Mouse (Mus musculus): ENCODE measurements around the gene Tmem50a.
"Not testable (repeated sequence)": the region's sequence is repeated elsewhere in the genome, so short reads cannot be mapped to it uniquely, and the experiment has no call there.

Tmem50a gene

GRCm38 (mm10) chr4:134924019-134924741, 9.4 kb upstream of the Tmem50a start:
- intact Hi-C loops (cut with DNase I): no loop called here

DNA sequence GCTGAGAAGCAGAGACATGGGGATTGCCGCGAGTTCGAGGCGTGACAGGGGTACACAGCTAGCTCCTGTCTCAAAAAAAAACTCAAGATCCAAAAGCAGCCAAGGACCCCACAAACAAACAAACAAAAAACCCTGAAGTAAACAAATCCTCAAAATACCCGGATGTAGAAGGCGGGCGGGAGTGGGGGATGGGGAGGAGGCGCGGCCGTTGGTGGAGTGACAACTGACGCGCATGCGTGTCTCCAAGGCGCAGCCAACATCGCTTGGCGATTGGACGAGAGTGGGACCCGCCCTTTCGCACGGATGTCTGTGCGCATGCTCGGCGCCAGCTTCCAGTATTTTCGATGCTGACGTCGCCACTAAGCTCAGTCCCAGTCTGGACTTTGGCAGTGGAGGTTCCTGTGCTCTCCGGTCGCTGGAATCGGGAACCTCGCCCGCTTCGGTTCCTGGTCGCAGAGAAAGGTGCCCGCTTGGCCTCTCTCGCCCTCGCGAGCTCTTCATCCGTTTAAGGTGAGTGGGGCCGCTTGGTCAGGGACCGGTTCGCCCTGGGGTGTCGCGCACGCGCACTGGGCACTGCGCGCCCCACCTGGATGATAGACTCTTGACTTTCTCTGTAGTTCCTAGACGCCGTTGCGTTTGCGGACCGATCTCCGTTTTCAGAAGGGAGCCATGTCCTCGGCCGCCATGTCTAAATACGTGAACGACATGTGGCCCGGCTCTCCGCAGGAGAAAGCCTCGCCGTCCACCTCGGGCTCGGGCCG, 8.6 kb upstream of the Tmem50a start, which contains the start of gene Rsrp1:
TSS of gene Rsrp1 (plus strand) at position 335 of the 761 bp plus-strand sequence.
- intact Hi-C loops (cut with DNase I): no loop called here

- intact Hi-C loops (cut with DNase I): no loop called here
Observed at GRCm38 (mm10) chr4:134922925-134923244, 8.1 kb upstream of the Tmem50a start.

GRCm38 (mm10) chr4:134922111-134922924, 7.5 kb upstream of the Tmem50a start:
- intact Hi-C loops (cut with DNase I): no loop called here

- intact Hi-C loops (cut with DNase I): no loop called here
Observed at GRCm38 (mm10) chr4:134921703-134922102, 6.9 kb upstream of the Tmem50a start.

DNA sequence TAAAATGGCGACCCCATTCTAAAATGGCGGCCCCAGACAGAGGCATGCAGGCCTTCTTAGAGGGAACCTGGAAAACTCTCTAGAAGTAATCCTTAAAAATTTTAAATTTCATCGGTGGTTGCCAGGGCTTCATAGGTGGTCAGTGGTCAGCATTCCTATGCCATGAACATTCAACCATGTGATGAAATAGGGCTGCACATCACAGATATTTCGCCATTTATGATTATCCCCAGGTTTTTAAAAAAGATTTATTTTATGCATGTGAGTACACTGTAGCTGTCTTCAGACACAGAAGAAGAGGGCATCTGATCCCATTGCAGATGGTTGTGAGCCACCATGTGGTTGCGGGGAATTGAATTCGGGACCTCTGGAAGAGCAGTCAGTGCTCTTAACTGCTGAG, 5.8 kb upstream of the Tmem50a start:
- intact Hi-C loops (cut with DNase I): no loop called here

GRCm38 (mm10) chr4:134919733-134920540, 5.1 kb upstream of the Tmem50a start:
- intact Hi-C loops (cut with DNase I): no loop called here

- intact Hi-C loops (cut with DNase I): no loop called here
Observed at GRCm38 (mm10) chr4:134918381-134918780, 3.6 kb upstream of the Tmem50a start.

GRCm38 (mm10) chr4:134917194-134917593, 2.4 kb upstream of the Tmem50a start:
- intact Hi-C loops (cut with DNase I): no loop called here

DNA sequence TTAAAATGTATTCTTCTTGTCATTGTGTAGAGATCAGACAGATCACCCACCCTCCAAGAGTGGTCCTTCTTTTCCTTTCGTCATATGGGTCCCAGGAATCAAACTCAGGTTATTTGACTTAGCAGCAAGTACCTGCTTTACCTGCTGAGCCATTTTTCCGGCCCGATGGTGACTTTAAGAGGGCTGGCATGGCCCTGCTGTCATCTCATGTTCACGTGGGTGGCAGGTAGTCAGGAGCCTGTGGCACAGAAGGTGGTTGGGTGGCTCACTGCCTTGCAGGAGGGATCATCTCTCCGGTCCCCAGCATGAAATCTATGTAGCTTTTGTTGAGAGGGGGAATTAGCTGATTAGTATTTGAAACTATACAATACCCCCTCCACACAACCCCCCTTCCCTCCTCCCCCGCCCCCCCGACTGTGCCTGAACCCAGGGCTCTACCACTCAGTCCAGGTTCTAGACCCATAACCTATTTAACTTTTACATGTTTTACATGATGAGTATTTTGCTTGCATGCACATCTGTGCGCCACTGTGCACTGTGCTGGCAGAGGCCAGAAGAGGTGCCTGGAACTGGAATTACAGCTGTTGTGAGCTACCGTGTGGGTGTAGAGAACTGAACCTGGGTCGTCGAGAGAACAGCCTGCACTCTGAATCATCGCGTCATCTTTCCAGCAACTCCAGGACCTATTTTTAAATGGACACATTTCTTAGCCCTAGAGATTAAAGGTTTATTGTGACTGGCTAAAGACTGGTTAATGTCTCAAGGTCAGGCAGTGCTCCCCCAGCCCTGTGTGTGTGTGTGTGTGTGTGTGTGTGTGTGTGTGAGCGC, 613 bp upstream of the Tmem50a start:
- intact Hi-C loops (cut with DNase I): no loop called here

- intact Hi-C loops (cut with DNase I): no loop called here
Observed at GRCm38 (mm10) chr4:134914122-134914863, 531 bp downstream of the Tmem50a start.

- intact Hi-C loops (cut with DNase I): no loop called here
Observed at GRCm38 (mm10) chr4:134913413-134913812, 1.4 kb downstream of the Tmem50a start.

GRCm38 (mm10) chr4:134911406-134911805, 3.4 kb downstream of the Tmem50a start:
- intact Hi-C loops (cut with DNase I): not testable (repeated sequence)

- intact Hi-C loops (cut with DNase I): no loop called here
Observed at GRCm38 (mm10) chr4:134903046-134903445, 11.8 kb downstream of the Tmem50a start.

DNA sequence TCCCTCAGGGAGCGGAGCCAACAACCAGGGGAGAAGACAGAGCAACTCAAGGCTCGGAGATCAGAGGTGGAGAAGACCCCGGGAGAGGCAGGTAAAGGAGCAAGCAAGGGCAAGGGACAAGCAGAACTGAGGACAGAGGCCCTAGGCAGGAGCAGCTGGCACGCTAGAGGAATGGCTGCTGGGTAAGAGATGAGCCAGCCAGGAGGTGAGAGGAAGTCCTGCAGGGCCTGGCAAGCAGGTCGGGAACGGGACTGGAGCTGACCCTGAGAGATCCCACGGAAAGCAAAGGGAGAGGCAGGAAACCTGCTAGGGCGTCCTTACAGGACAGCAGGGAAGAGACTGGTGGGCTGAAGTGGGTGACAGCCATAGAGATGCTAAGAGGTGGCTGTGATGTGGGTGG, 13.7 kb downstream of the Tmem50a start:
- intact Hi-C loops (cut with DNase I): no loop called here

DNA sequence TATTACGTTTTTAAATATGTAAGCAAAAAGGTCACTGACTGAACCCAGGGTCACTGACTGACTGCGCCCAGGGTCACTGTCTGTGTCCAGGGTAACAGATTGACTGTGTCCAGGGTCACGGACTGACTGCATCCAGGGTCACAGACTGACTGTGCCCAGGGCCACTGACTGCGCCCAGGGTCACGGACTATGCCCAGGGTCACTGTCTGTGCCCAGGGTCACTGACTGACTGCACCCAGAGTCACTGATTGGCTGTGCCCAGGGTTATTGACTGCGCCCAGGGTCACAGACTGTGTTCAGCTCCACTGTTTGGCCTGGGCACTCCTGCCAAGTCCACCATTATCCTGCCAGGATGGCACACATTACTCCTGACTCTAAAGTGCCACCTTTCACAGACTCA, 17.6 kb downstream of the Tmem50a start:
- intact Hi-C loops (cut with DNase I): no loop called here

DNA sequence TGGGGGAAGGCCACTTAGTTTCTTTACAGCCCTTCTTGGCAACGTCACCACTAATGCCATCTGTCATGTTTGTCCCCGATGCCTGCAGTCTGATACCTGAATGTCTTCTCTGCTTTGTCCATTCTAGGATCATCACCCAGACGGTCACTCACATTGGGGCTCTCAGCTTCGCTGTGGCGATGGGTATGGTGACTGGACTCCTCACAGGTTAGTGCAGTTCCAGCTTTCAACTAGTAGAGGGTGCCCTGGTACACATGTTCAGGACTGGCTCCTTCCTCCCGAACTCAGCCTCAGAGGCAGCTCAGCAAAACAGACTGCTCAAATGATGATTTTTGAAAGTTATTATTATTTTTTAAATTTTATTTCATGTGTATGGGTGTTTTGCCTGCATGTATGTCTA, 22.7 kb downstream of the Tmem50a start:
- intact Hi-C loops (cut with DNase I): no loop called here

DNA sequence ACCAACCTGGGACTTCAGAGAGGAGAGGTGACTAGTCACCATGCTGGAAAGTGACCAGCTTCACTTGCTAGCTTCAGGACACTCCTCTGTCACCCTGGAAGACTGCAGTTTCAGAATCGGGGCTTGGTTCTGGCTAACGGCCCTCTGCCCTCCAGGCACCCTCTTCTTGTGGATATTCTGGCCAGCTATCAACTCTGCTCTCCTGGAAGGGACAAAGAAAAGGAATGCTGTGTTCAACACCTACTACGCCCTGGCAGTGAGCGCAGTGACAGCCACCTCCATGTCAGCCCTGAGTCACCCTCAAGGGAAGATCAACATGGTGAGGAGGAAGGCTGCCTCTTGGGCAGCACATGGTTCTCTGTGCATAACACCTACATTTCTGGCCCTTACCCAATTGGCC, 30.5 kb downstream of the Tmem50a start:
- intact Hi-C loops (cut with DNase I): no loop called here

- intact Hi-C loops (cut with DNase I): no loop called here
Observed at GRCm38 (mm10) chr4:134883808-134884207, 31.0 kb downstream of the Tmem50a start.

DNA sequence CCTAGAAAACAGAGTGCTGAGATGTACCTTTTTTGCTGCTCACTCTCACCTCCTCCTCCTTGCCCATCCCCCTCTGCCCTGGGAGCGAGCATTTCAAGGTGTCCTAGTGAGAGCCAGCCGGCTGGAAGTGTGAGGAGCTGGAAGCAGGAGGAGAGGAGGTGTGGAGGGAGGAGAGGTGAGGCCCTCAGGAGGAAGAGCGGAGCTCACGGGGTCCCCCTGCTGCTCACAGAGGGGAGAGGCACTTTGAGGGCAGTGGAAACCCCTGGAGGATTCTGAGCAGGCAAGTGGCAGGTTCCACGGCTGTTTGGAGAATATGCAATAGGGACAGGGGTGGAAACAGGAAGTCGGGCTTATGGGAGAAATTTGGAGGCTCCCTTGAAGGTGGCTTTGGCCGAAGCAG, 31.6 kb downstream of the Tmem50a start:
- intact Hi-C loops (cut with DNase I): no loop called here

Measured in adrenal gland (tissue).